Mouse (Mus musculus) stomach, postnatal 0 days (tissue): Measurements from ENCODE around the gene Acot13.

Experiments
- CTCF ChIP-seq: IDR thresholded peaks from 2 replicates; pipeline ENCODE4 v1.5.1; 2016; ENCODE audit warnings: antibody characterized with exemption, low read depth, mild to moderate bottlenecking, moderate library complexity
- EP300 ChIP-seq: optimal IDR thresholded peaks from 2 replicates; pipeline ENCODE3; 2016; ENCODE audit warnings: antibody characterized with exemption

- TF ChIP-seq CTCF (no peak), EP300 (no peak)
Measured at GRCm38 (mm10) chr13:24830756-24831352, 486 bp downstream of the Acot13 start.
